Mouse (Mus musculus) liver, postnatal 0 days (tissue): ENCODE measurements at regions not wholly inside any gene's neighbourhood (a gene's known extent, or its start where the extent isn't known, plus 50 kb on each side); places are given as distances from the start of the nearest gene placed in this dataset.

Experiments
- CTCF ChIP-seq: sonication (generic); IDR thresholded peaks from 2 replicates; pipeline ENCODE4 v1.5.1; 2016; ENCODE audit warnings: antibody characterized with exemption, low read depth
- EP300 ChIP-seq: IDR thresholded peaks from 2 replicates; pipeline ENCODE4 v1.6.1; 2016; ENCODE audit warnings: antibody characterized with exemption, low read depth, mild to moderate bottlenecking

- TF ChIP-seq CTCF (no peak), EP300 (no peak)
These were observed 99.2 kb upstream of the Twist2 start for GRCm38 (mm10) chr1:91702021-91702420.
